Mouse (Mus musculus) hindbrain, embryonic 14.5 days (tissue): ENCODE measurements around the gene Coq9. TPM values are rescaled to one million over a fixed set of nuclear protein-coding genes. Genes with fewer than 3 reads are reported as not detected.
"Not testable (repeated sequence)": the region's sequence is repeated elsewhere in the genome, so short reads cannot be mapped to it uniquely, and the experiment has no call there.

Experiments
- ATAC-seq: fragments of 200-750 bp; cut with Nextera tagmentation; 2 replicates; pipeline ENCODE4 v1.8.0; 2017; ENCODE audit warnings: moderate number of reproducible peaks, mild to moderate bottlenecking, moderate TSS enrichment, moderate library complexity; ENCODE audit not compliant: low FRiP score
- DNase-seq: peaks from one replicate; pipeline ENCODE4 v3.0.0-alpha.2; 2015; ENCODE audit warnings: low spot score
- H3K27ac ChIP-seq: fragments of 300-500 bp; sonication (generic); 2 replicates; pipeline ENCODE4 v1.5.1; 2014; ENCODE audit warnings: mild to moderate bottlenecking, moderate library complexity
- H3K27me3 ChIP-seq: fragments of 300-500 bp; sonication (generic); 2 replicates; pipeline ENCODE4 v1.6.1; 2014; ENCODE audit warnings: mild to moderate bottlenecking, low read length, mixed read lengths; ENCODE audit not compliant: control insufficient read depth, insufficient read depth
- H3K36me3 ChIP-seq: fragments of 300-500 bp; sonication (generic); replicated peaks from 2 replicates; pipeline ENCODE4 v1.6.1; 2014; ENCODE audit not compliant: control insufficient read depth, insufficient read depth
- H3K4me1 ChIP-seq: fragments of 300-500 bp; sonication (generic); replicated peaks from 2 replicates; pipeline ENCODE4 v1.6.1; 2014; ENCODE audit warnings: antibody characterized with exemption, low read length, mixed read lengths; ENCODE audit not compliant: control insufficient read depth, insufficient read depth
- H3K4me2 ChIP-seq: fragments of 300-500 bp; sonication (generic); replicated peaks from 2 replicates; pipeline ENCODE4 v1.6.1; 2014; ENCODE audit warnings: mild to moderate bottlenecking, moderate library complexity
- H3K4me3 ChIP-seq: fragments of 300-500 bp; sonication (generic); replicated peaks from 2 replicates; pipeline ENCODE4 v1.5.1; 2014; ENCODE audit warnings: mild to moderate bottlenecking, low read length
- H3K9ac ChIP-seq: fragments of 300-500 bp; sonication (generic); 2 replicates; pipeline ENCODE4 v1.6.1; 2014
- H3K9me3 ChIP-seq: fragments of 300-500 bp; sonication (generic); 2 replicates; pipeline ENCODE4 v1.6.1; 2016; ENCODE audit warnings: low read length; ENCODE audit not compliant: control insufficient read depth
- WGBS: fragments of 180-500 bp; shearing (Covaris S2); extraction: QIAGEN DNeasy Blood & Tissue Kit; methylation state at CpG from one replicate; pipeline ENCODE4 v1.1.7; 2014; 5-methylcytosine and 5-hydroxymethylcytosine counted together
- polyA plus RNA-seq: library from polyadenylated mRNA; unstranded; fragments of >200 nt; fragmentation: Nextera tagmentation; extraction: Ambion mirVana; gene quantifications from 2 replicates; pipeline ENCODE4 v1.2.1, GENCODE M21; 2014

Coq9 gene
- polyA plus RNA-seq, 1 experiment from 2014 or later = 59.1 TPM

DNA sequence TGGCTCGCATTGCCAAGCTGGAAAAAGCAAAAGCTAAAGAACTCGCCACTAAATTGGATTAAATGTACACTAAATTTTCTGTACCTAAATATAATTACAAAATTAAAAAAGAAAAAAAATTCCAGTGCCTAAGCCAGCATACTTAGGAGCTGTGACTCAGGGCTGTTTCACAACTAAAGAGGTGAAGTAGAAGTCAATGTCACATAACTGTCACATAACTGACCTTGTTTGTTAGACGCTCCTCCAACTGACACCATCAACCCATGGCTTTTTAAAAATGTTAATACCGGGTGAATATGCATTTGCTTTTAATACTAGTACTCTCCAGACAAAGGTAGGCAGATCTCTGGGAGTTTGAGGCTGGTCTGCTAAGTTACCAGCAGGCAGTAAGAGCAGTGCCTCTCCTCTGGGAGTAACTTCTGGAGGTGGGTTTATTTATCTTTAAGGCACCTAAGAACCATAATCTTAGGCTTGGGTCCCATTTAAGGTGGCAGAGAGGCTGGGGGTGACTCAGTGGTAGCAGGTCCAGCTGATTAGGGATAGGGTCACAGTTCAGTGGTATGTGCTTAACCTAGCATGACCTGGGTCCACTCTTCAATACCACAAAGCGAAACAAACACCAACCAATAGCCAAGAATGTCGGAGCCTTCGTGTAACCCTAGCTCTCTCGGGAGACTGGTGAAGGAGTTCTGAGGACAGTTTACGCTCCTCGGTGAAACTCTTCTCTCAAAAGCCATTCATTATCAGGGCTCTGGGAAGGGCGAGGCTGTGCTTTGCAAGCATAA, 1.5 kb upstream of the Coq9 start:
- Histone ChIP-seq H3K27ac (no peak overlapping the region), H3K9ac (peak overlapping the region; percentile 92; the same call in 1 of the 2 replicates), H3K4me2 (peak overlapping the region; percentile 84), H3K4me1 (peaks cover 18% of the 10 kb centered on the region), H3K4me3 (peak overlapping the region; percentile 99), H3K36me3 (peaks cover 3% of the 10 kb centered on the region), H3K27me3 (no peaks in the 10 kb centered on the region), H3K9me3 (no peaks in the 10 kb centered on the region)
- ATAC-seq (no peak), DNase-seq (no peak)
- WGBS = 71% methylated on average over 11 of the region's 11 CpGs

DNA sequence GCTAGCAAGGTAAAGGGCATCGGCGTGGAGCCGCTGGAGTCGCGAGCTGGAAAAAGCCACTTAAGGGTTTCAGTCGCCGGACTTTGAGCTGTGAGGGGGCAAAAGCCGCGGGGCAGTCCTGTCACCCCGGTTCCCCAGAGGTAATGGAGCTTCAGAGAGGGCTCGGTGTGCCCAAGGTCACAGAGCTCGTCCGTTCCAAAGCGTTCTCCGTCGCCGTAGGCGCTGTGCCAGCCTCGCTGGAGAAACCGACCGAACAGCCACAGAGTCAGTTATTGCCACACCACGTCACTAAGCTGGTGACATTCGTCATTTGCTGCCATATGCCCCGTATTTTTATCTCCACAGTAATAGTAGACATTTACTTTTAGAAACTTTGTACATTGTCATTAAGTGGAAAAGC, 479 bp downstream of the Coq9 start:
- ATAC-seq = peak; percentile 48
- Histone ChIP-seq H3K36me3 (0 out of 2 replicates have a peak, but pooled peaks cover 8% of the 10 kb centered on the region), H3K4me1 (peaks cover 18% of the 10 kb centered on the region), H3K4me3 (peak overlapping the region; percentile 99), H3K27ac (peak overlapping the region; percentile 93), H3K4me2 (peak overlapping the region; percentile 84), H3K9ac (peak overlapping the region; percentile 92), H3K9me3 (no peaks in the 10 kb centered on the region), H3K27me3 (no peaks in the 10 kb centered on the region)
- DNase-seq = peak; percentile 61
- under 1% methylated on average over 24 of the region's 24 CpGs for WGBS

DNA sequence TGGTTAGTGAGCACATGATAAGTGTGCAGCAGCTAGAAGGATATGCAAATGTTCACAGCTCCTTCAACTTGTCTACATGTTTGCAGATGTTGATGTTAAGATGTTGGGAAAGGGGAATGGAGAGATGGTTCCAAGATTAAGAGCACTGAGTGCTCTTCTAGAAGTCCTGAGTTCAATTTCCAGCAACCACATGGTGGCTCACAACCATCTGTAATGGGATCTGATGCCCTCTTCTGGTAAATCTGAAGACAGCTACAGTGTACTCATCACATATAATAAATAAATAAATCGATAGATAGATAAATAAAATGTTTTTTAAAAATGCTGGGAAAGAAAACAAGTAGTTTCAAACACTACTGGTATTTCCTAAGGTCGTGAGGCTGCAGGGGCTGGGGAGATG, 3.1 kb downstream of the Coq9 start:
- Histone ChIP-seq H3K4me3 (no peak overlapping the region), H3K27ac (no peak overlapping the region), H3K36me3 (peaks cover 30% of the 10 kb centered on the region), H3K4me2 (no peak overlapping the region), H3K9ac (no peak overlapping the region), H3K4me1 (peaks cover 18% of the 10 kb centered on the region), H3K9me3 (no peaks in the 10 kb centered on the region), H3K27me3 (no peaks in the 10 kb centered on the region)
- ATAC-seq (no peak), DNase-seq (no peak)
- 57% methylated on average over 2 of the region's 2 CpGs for whole genome bisulfite sequencing

DNA sequence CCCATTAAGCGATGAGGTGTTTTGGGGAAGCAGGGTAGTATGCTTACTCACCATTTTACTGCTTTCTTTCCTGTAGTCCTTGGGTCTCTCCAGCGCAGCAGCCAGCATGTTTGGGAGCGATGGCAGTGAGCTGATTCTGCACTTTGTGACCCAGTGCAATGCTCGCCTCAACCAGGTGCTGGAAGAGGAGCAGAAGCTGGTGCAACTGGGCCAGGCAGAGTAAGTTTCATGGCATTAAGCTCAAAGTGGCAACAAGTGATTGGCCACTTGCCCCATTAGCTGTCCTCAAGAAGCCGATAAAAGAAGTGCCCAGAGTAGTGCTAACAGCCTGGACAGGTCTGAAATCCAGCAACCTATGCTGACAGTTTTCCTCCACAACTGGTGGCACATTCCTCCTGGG, 11.9 kb downstream of the Coq9 start:
- no peak for DNase-seq
- Histone ChIP-seq H3K27ac (no peak overlapping the region), H3K36me3 (peaks cover 94% of the 10 kb centered on the region), H3K4me1 (no peaks in the 10 kb centered on the region), H3K4me3 (no peak overlapping the region), H3K9me3 (no peaks in the 10 kb centered on the region), H3K9ac (no peak overlapping the region), H3K27me3 (no peaks in the 10 kb centered on the region), H3K4me2 (no peak overlapping the region)
- no peak for ATAC-seq
- WGBS = 93% methylated on average over 5 of the region's 5 CpGs

DNA sequence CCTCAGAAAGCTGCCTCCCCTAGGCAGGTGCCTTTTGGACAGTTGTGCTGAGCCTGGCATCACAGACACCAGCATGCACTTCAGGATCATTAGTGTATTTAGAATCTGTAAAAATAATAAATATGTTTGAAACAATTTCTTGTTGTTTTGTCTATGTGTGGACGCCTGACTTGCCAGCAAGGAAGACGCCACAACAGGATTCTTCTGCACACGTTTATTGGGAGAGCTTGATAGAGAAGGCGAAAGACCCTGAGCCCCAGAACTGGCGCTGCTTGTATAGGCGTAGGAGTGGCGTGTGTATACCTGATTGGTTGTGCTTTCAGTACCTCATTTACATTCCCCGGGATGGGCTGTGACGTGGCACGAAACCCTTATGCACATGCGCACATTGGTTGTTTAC, 16.6 kb downstream of the Coq9 start:
- 90% methylated on average over 11 of the region's 11 CpGs for WGBS
- Histone ChIP-seq H3K36me3 (peaks cover 54% of the 10 kb centered on the region), H3K4me1 (peaks cover 14% of the 10 kb centered on the region)
- not testable (repeated sequence) for H3K4me3 ChIP-seq, H3K27ac ChIP-seq, ATAC-seq, DNase-seq, H3K9ac ChIP-seq, H3K27me3 ChIP-seq, H3K9me3 ChIP-seq, H3K4me2 ChIP-seq

DNA sequence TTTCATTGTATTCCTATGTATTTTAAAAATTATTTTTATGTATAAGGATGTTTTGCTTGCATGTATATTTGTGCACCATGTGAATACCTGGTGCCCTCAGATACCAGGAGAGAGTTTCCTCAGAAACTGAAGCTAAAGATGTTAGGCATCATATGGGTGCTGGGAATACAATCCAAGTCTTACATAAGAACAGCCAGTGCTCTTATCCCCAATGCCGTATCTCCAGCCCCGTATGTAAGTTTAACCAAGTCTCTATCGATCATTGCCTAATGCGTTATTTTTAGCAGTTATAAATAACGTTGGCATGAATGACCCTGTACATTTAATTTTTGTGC, 18.9 kb downstream of the Coq9 start:
- 33% methylated on average over 5 of the region's 5 CpGs for WGBS
- H3K4me3 ChIP-seq = no peak overlapping the region
- DNase-seq (no peak), ATAC-seq (no peak)
- H3K4me2 ChIP-seq = peak overlapping the region; percentile 3; the same call in 1 of the 2 replicates
- H3K27ac ChIP-seq = no peak overlapping the region
- peak overlapping the region; percentile 87; the same call in 1 of the 2 replicates for H3K9ac ChIP-seq
- peaks cover 52% of the 10 kb centered on the region for H3K36me3 ChIP-seq
- no peaks in the 10 kb centered on the region for H3K9me3 ChIP-seq
- H3K27me3 ChIP-seq = no peaks in the 10 kb centered on the region
- peaks cover 14% of the 10 kb centered on the region for H3K4me1 ChIP-seq

DNA sequence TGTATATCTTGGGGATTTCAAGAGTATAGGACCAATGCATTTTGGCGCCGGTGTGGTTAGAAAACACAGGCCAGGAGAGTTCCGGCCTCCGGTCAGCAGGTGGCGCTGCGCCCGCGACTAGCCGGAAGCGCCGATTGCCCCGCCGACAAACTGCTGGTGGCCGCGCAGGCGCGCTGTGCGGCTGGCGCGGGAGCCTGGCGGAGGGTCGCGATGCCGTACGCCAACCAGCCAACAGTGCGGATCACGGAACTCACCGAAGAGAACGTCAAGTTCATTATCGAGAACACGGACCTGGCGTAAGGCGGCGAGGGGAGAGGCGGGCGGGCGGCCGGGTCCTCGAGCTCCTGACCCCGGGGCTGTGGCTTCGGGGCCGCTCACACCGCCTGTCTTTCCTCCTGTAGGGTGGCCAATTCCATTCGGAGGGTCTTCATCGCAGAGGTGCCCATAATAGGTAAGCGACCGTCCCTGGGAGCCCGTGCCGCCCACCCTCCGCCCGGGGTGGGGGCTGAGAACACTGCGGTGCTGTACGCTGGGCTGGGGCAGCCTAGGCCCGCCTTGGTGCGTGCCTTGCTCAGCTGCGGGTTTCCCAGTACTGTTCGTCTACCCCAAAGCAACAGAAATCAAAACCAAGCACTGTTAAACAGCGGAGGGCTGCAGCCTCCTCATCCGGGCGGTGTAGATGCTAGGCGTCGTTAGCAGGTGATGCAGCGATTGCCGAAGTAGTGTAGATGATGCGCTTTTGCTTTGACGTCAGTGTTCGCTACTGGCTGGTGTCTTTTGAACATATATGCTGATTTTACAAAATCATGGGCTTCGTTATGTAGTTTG, 19.4 kb downstream of the Coq9 start, which contains the start of gene Polr2c:
Polr2c (plus strand) TSS at position 105 of the 828 bp plus-strand sequence.
- Histone ChIP-seq H3K36me3 (peaks cover 52% of the 10 kb centered on the region), H3K4me3 (peak within 1 kb of the TSS; percentile 91), H3K27ac (peak within 1 kb of the TSS; percentile 77), H3K9ac (peak within 1 kb of the TSS; percentile 87), H3K4me1 (peaks cover 14% of the 10 kb centered on the region), H3K4me2 (peak within 1 kb of the TSS; percentile 92), H3K9me3 (no peaks in the 10 kb centered on the region), H3K27me3 (no peaks in the 10 kb centered on the region)
- ATAC-seq (peak; percentile 85), DNase-seq (peak; percentile 94)
- WGBS = under 1% methylated on average over 66 of the region's 68 CpGs

DNA sequence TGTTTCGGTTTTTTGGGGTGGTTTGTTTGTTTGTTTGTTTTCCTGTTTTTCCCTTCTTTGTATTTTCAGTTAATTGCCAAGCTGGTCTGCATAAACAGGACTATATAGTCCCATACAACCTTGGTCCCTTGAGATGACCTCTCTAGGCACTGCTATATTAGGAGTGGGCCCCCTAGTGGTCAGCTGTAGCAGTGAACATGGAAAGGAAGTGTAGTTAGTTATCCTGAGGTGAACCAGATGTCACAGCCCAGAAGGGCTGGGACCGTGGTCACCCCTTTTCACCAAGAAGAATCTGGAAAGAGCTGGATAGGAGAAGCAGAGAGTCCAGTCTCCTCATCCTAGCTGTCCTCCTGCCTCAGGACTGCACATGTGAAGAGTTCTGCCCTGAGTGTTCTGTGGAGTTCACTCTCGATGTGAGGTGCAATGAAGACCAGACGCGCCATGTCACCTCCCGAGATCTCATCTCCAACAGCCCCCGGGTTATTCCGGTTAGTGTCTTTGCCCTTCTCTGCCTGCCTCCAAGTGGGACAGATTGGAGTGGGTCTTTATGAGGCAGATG, 23.3 kb downstream of the Coq9 start:
- H3K9ac ChIP-seq = no peak overlapping the region
- DNase-seq = peak; percentile 61
- no peak overlapping the region for H3K4me3 ChIP-seq
- H3K4me2 ChIP-seq = no peak overlapping the region
- H3K4me1 ChIP-seq = peaks cover 14% of the 10 kb centered on the region
- H3K36me3 ChIP-seq = peaks cover 64% of the 10 kb centered on the region
- H3K27ac ChIP-seq = no peak overlapping the region
- H3K9me3 ChIP-seq = no peaks in the 10 kb centered on the region
- ATAC-seq = no peak
- no peaks in the 10 kb centered on the region for H3K27me3 ChIP-seq
- WGBS = 78% methylated on average over 8 of the region's 8 CpGs
